Mouse (Mus musculus) thymus, postnatal 36 days (tissue): ENCODE measurements at regions not wholly inside any gene's neighbourhood (a gene's known extent, or its start where the extent isn't known, plus 50 kb on each side); places are given as distances from the start of the nearest gene placed in this dataset.

Experiments
- DNase-seq, 2 experiments: peaks; one replicate each; pipeline ENCODE4 v3.0.0; 2022; ENCODE audit warnings: mixed read lengths in 2 of 2

DNA sequence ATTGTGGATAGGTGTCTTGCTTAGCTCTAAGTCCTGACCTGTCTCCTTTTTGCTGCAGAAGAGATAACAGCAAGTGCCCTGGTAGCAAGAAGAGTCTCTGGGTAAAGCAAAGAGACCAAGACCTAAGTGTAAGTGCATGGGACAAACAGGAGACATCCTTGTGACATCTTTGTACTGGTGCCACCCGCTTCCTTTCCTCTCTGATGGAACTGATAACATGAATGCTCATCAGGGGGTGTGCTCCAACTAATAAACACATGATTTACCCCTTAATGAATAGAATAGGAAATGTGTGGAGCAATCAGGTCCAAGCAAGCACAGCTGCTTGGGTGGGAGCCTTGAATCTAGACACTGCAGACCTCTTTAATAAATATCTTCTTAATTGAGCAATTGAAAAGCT lies 362.9 kb upstream of the Nrp1 start:
- no peak for DNase-seq

DNA sequence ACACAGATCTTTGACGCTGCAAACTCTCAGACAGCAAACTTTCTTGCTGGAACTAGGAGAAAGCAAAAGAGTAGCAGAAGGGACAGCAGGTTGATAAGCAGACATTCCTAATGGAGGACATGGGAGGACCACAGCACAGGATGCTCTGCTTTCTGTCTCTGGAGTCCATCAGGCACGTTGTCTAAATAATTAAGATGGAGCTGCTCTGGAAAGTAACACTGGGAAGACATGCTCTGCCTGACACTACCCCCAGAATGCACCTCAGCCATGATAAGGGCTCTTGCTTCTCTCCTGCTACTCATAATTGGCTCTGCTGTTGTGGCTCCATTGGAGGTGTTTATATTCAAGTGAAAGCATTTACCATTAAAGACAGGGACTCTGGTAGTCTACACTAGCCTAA lies 356.0 kb upstream of the Nrp1 start:
- DNase-seq = no peak

DNA sequence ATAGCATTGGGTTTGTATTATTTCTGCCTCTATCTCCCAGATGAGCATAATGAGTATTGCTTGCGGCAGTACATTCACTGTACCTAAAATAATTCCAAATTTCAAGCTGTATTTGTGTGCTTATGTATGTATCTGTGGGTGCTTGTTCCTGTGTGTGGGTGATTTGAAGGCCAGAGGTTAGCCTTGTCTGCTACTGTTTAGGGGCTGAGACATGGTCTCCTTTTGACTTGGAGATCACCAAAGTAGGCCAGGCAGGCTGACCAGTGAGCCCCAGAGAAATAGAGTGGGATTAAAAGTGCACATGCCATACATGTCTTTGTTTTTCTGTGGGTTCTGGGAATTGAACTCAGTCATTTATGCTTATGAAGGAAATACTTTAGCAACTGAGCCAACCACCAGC lies 355.6 kb upstream of the Nrp1 start:
- DNase-seq = no peak

DNA sequence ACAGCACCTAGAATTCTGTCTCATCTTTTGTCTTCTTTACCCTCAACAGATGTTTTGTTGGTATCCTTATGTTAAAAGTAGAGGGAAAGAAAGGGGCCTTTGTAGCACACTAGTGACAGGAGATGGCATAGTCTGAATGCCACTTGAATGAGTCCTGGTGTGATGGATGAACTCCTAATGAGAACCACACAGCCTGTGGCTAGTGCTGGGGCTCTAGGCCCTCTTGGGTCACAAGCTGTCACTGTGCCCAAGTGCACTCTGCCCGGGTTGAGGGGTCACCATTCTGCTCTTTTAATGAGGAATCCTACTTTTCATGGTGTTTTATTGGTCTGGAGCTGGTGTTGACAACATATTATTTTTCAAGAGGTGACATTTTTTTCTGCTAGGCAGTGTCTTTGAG lies 355.0 kb upstream of the Nrp1 start:
- no peak for DNase-seq

DNA sequence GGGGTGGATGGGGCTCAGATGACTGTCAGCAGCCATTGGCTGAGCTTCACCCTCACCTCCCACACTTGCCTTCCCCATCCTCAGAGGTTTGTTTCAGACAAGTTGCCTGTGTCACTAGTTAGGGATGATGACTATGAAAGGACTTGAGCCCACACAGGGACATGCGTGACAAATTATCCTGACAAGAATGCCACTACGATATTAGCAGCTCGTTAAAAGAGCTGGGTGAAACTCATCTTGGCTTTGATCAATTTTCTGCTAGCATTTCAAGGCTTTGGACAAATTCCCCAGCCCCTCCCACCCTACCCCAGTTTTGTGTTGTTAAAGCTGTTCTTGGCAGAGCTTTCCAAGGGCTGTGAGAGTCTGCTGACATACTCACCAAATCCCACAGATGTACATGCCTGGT lies 354.5 kb upstream of the Nrp1 start:
- no peak for DNase-seq

DNA sequence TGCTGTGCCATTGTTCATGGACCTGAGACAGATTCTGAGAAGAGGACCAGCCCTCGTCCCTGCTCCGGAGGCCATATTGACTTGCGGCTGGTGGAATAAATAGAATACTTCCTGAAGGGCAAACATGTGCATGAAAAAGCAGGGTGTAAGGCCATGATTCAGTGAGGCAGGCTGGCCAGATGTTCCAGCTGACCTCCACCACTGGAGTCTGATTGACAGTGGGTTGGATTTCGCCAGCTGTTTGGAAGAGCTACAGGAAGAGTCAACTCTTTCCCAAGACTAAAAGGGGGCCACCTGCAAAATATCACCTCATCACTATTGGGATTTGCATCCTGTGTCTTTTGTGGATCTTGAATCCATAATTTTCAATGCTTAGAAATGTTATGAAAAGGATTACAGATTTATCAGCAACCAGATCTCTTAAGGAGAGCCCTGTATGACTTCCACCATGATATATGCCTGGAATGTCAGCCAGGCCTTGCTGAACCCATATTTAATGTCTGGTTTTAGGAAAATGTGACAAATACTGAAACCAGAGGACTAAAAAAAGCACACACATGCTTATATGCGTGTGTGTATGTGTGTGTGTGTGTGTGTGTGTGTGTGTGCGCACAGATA lies 348.9 kb upstream of the Nrp1 start:
- no peak for DNase-seq

DNA sequence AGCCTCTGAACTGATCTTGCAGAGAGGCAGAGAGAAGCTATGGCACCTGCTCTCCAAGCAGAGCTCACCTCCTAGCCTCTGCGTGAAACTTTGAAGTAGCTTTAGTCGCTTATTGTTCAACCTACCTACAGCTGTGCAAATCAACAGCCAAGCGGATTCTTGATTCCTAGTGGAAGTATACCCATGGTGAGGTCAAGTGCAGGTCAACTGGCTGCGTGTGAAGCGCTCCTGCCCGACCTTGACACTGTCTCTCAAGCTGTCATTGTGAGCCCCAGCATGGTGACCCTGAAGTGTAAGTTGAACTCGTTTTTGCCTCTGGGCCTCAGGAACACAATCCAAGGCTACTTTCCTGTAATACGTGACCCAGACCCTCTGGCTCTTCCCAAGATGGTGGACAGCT lies 341.2 kb upstream of the Nrp1 start:
- DNase-seq = no peak

DNA sequence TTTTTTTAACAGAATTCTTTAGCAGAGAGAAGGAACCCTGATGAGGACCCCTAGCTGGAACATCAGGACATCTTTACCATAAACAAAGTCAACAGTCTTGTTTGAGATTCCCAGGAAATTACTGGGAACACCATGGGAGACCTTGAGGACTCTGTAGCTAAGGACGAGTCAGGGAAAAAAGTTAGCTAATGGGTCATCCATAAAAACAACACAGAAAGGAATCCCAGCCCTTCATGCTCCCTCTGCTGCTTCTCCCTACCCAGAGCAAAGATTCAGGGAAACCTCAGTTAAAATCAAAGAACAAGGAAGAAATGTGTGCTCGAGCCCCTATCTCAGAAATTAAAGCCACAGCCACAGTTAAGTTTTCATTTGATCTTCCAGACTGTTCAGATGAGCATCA lies 334.7 kb upstream of the Nrp1 start:
- DNase-seq = no peak

DNA sequence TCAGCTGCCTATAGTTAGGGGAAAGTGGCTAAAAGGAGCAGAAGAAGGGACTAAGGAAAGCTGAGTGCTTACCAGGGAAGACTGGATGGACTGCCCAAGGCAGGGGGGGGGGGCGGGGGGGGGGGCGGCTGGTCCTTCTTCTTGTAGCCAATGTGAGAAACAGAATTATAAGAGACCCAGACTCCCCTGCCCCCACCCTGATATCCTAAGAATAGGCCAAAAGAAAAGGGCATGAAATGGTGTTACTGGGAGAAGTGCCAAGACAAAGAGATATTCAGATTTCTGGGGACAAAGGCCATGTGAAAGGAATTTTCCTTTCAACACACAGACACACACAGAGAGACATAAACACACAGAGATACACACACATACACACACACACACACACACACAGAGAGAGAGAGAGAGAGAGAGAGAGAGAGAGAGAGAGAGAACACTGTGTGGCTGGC lies 333.6 kb upstream of the Nrp1 start:
- no peak for DNase-seq

DNA sequence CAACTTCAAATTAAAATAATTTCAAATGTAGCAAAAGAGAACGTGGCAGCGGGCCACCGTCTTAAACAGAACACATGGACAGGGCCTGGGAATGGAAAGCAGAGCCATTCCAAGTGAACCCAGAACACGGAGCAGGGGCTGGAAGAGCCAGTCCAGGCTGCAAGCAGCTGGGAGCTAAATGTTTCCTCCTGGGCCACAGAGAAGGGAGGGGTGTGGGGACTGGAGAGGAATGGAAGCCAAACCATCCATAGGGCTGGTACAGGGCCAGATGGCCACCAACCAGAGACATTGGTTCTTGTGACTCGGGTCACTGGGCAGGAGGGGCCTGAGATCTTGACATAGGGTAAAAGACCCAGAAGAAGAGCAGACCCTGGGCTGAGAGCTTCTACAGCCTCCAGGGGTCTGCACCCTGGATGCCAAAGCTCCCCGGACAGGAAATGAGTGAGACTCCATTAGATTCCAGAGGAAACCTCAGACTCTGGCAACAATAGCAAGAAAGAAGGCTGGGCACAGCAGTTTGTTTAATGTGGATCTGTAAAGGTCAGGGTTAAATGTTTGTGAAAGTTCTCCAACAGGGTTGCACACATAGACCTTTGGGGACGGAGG lies 333.1 kb upstream of the Nrp1 start:
- DNase-seq = no peak

DNA sequence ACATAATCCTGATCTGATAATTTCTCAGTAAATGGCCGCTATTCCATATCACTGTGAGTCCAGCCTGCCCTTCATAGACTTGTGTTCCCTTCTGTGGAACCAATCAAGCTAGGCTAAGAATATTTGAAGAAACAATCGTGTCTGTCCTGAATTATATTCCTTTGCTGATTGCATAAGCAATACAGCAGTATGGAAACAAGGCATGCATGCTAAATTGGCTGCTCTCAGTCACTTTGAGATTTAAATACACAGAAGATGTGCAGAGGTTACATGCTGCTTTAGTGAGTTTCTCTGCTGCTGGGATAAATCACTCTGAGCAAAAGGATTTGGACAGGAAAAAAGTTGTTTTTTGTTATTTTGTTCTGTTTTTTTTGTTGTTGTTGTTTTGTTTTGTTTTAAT lies 331.4 kb upstream of the Nrp1 start:
- DNase-seq = no peak

DNA sequence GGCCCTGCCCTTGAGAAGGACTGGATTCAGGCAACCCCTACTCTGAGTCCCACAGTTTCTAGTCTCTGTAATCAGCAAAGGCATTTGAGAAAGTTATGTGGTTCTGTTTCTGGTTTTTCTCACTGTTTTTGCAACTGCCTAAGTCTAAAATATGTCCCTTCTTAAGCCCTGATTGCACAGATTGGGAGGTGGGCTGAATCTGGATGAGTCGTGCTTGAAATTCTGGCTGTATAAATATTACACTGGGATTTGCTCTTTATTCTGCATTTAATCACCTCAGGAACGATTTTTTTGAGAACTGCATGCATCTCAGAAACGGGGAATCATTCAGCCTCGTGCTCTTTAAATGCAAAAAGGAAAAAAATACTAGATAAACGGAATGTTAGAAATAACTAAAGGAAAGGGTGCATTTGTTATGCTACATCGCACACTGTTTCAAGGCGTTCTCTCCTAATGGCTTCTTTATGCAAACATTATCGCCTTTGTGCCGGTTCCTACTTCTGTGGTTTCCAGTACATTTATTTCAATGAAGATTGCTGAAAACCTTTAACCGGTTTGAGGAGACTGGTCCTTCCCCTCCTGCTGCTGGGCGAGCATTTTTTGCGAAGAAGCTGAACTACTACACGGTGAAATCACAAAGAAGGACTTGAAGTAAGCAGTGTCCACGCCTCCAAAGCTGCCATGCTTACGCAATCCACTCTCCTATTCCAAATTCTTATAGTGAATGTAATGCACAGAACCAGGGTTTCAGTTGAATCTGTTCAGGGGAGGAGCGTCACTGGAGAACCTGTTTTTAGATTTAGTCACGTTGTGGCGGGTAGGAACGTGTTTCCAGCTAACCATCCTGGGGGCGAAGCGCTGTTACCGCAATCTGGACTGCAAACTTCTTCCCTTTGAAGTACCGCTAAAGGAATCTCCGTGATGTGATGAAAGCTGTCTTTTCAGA lies 327.8 kb upstream of the Nrp1 start:
- DNase-seq = no peak

DNA sequence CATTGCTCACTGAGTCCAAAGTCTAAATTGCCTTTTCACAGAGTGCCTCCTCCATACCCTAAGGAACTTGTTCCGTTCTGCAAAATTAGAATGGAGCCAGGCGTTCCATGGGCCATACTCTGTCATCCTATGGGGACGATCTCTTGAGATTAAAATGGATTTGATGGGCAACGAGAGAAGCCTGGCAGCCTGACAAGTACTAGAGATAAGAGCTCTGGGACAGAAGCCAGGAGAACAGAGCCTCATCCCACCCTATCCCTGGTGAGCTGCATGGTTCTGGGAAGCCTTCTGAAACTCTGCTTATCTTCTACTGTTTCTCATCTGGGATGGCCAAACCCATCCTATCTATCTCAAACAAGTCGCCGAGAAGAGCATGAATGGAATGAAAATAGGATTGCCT lies 324.3 kb upstream of the Nrp1 start:
- no peak for DNase-seq

DNA sequence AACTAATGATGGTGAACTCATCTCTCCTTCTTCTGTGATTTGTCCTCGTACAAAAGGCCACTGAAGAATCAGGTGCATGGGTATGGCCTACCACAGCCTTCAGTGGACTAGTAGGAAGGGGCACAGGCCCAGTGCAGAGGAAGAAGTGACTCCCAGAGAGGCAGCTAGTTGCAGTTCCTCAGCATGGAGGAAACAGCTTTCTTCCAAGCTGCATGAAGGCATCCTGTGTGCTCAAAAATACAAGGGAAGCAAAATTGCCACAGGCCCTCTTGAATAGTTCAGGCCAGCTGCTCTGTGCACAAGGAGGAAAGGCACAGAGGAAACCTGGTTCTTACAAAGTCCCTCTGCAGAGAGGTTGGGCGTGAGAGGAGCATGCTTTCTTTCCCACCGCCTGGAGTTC lies 322.7 kb upstream of the Nrp1 start:
- DNase-seq = no peak

DNA sequence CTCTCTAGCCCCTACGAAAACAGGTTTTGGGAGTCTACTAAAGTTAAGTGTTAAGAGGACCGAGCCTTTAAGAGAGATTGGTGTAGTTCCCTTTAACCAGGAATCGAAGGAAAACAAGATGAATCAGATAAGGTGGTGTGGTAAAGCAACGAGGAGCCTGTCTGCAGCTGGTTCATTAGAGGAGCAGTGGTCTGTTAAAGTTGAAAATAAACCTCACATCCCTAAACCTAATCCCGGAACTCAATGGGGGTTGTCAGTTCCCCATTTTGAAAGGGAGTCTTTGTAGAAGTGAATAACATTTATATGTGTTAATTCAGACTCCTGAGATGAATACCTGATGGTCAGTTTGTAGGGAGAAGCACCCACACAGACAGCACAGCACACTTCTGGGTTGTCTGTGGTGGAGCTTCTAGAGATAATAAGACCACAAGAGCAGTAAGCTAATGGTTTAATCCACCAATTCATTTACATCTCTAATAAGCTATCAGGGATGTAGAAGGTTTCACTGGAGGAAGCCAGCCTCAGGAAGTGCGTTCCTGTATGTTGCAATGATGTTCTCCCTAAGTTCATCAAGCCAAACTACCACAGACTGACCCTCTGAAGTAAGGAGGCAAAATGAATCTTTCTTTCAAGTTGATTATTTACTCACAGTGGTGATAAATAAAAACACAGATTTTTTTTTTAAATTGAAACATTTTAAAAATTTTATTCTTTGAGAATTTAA lies 318.9 kb upstream of the Nrp1 start:
- no peak for DNase-seq

DNA sequence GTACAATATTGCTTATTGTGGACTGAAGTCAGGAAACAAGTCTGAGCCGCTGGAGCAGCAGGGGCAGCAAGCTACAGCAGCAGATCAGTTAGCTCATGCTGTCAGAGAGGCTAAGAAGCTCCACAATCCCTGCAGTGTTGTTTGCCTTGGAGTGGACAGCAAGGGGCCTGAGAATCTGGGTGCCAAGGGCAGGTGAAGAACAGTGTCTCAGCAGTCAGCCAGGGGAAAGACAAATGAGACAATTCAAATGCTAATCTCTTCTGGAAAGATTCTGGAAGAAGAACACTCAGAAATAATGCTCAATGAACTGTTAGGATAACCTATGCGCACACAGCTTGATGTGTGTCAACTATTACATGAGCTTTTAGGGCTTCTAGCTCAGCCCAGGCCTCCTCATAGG lies 315.5 kb upstream of the Nrp1 start:
- DNase-seq = no peak

DNA sequence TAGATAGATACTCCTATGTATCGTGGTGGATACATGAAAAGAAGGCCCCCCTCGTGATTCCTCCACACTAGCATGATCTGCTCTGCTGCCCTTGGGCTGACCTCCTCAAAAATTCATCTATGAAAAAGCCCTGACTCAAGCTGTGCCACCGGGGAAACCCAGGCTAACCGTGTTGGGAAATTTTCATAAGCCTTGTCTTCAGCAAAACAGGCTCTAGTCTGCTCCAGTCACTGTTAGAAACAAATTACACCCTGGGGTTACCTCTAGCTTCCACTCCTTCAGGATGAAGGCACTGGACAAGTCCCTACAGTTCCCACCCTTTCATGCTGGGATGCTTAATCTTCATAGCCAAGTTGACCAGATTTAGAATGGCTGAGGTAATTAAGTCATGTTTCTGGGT lies 315.0 kb upstream of the Nrp1 start:
- DNase-seq = no peak

DNA sequence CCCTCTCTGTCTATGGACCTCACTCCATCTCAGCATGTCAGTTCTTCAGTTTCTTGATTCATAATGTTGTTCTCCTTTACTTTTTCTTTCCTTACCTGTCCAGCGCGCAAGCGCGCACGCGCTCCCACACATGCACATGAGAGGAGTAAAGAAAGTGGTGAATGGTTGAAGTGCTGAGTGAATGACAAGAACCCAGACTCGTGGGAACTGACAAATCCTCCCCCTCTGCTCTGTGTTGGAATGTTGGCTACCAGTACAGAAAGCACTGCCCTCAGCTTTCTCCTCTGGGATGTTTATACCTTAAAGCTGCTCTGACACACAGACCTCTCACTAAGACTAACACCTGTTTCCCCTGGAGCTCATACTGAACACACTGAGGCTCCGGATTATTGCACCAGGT lies 302.2 kb upstream of the Nrp1 start:
- DNase-seq = no peak

DNA sequence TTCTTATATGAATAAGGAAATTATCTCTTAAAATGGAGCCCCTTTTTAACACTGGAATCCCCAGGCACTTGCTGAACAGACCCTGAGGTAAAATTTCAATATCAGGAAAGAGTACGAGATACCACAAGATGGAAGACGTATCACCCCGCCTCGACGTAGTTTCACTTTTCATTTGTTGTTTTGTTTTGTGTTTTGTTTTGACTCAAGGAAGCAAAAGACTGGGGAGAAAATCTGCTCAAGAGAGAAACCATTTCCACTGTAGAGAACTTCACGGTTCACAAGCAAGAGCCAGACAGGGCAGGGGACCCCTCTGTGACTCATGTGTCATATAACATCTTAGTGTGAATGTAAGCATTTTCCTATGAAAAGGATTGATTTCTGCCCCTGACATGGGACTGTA lies 300.6 kb upstream of the Nrp1 start:
- DNase-seq = no peak

DNA sequence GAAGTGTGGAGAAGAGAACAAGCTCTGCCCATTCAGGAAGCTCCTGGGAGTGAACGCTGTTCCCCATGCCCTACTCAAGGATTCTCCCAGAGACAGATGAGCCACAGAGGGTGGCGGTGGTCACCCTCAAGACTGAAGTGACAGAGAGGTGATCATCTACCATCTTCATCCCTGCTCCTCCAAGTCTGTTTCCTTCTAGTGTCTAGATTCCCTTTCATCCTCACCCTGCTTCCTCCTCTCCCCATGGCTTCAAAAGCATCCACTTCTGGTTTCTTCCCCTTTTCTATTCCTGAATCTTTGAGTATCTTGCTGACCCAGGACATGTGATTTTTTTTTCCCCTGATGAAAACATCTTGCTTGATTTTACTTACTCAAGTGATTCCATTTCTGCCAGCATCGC lies 298.6 kb upstream of the Nrp1 start:
- DNase-seq = no peak

DNA sequence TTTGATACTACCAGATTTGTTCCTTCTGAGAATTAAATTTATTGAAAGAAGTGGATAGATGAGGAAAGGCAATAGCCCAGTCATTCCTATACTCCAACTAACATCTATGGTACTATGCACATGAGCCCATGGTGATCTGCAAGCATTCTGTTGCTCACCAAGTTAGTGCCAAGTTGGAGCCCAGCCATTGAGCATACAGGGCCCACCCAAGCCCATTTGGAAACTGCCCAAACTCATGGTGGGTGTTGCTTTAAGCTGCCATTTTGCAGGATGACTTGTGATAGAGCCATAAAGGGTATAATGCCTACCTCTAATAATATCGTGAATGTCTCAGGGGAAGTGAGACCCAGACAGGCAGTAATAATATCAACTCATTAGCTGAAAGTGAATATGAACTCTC lies 294.2 kb upstream of the Nrp1 start:
- no peak for DNase-seq

DNA sequence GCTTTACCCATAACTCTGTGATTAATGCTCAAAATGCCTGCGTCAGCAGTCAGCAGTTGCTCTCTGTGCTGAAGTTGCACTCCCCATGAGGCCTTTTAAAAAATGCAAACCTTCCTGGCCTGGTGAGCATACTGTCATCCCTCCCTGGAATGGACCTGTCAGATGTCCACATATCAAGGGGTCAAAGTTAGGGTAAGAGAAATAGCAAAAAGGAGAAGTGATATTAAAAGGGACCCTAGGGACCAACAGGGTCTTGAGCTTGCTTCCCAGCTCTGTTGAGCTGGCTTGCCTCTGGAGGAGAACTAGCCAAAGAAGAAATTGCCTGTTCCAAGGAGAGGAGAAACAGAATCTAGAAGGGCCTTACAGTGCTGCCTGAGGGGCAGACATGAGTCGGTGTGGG lies 293.3 kb upstream of the Nrp1 start:
- DNase-seq = no peak

DNA sequence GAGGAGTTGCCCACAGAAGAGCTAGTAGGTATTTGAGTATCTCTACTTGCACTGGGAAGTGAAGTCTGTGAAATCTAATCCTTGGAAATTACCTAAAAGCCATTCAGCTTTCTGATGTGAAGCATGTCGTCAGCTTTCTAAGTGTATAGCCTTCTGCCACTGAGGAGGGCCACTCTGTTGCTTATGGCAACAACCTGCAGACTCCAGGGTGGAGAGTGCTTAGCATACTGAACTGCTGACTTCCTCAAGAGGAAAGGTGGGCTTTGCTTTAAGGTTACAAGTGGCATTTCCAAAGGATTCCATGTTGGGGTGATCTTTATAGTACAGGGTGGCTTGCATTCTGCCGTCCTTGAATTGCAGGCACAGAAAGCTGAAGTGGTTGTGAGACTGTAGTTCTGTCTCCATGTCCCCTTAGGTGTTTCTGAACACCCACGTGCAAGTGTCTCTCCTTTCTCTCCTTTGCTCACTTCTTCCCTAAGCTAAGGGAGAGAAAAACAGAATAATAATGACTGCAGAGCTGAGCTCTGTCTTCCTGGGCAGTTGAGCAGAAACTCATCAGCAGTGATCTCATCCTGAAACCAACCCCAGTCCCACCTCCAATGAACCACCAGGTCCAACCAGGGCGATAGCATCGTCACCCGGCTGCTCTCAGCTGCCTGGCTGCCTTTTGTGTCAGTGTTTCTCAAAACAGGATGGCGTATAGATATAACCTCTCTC lies 292.3 kb upstream of the Nrp1 start:
- no peak for DNase-seq
